Mouse (Mus musculus): ENCODE data around the gene Lrrc40. TPM values are rescaled to one million over a fixed set of nuclear protein-coding genes. Genes with fewer than 3 reads are reported as not detected.

Gene Lrrc40
- total RNA-seq (2021): 23.9 and 29.0 TPM in 2 replicates
- long read RNA-seq, experiment 1, full-length matches to known transcripts: 57 of 77 reads
- long read RNA-seq, experiment 1, partial matches to known transcripts: 2 of 77 reads
- long read RNA-seq, experiment 1, other reads (novel, unspliced or antisense): 18 of 77 reads
- long read RNA-seq, experiment 2, full-length matches to known transcripts: 30 of 38 reads
- long read RNA-seq, experiment 2, partial matches to known transcripts: 3 of 38 reads
- long read RNA-seq, experiment 2, other reads (novel, unspliced or antisense): 5 of 38 reads

- peak; percentile 97 for DNase-seq
Measured at GRCm38 (mm10) chr3:158036329-158036988, at the start of gene Lrrc40, which contains the start of gene Srsf11. TSS of gene Lrrc40 (plus strand) at chr3:158036662. TSS of gene Srsf11 (minus strand) at chr3:158036639.

- DNase-seq: no peak
Measured at GRCm38 (mm10) chr3:157993322-157993721, 43.1 kb upstream of the Lrrc40 start.

- DNase-seq: no peak
Measured at GRCm38 (mm10) chr3:157995726-157996125, 40.7 kb upstream of the Lrrc40 start.

- no peak for DNase-seq
Measured at GRCm38 (mm10) chr3:157998742-157999369, 37.6 kb upstream of the Lrrc40 start.

- no peak for DNase-seq
Measured at GRCm38 (mm10) chr3:158008647-158009046, 27.8 kb upstream of the Lrrc40 start.

- no peak for DNase-seq
Measured at GRCm38 (mm10) chr3:158009762-158010320, 26.6 kb upstream of the Lrrc40 start.

GRCm38 (mm10) chr3:158031371-158031925 is 5.0 kb upstream of the Lrrc40 start:
- peak; percentile 96 for DNase-seq

- DNase-seq: no peak
Measured at GRCm38 (mm10) chr3:158032106-158032505, 4.4 kb upstream of the Lrrc40 start.

- DNase-seq: peak; percentile 11
Measured at GRCm38 (mm10) chr3:158035866-158036265, 596 bp upstream of the Lrrc40 start.

- DNase-seq: no peak
Measured at GRCm38 (mm10) chr3:158038106-158038505, 1.6 kb downstream of the Lrrc40 start.

- no peak for DNase-seq
Measured at GRCm38 (mm10) chr3:158040755-158041154, 4.3 kb downstream of the Lrrc40 start.

- DNase-seq: no peak
Measured at GRCm38 (mm10) chr3:158049508-158049907, 13.0 kb downstream of the Lrrc40 start.

GRCm38 (mm10) chr3:158060621-158061291 is 24.3 kb downstream of the Lrrc40 start:
- DNase-seq: no peak

- peak; percentile 16 for DNase-seq
Measured at GRCm38 (mm10) chr3:158061811-158062523, 25.5 kb downstream of the Lrrc40 start.

- DNase-seq: no peak
Measured at GRCm38 (mm10) chr3:158065256-158065655, 28.8 kb downstream of the Lrrc40 start.

- no peak for DNase-seq
Measured at GRCm38 (mm10) chr3:158067916-158068315, 31.5 kb downstream of the Lrrc40 start.

GRCm38 (mm10) chr3:158068613-158069263 is 32.3 kb downstream of the Lrrc40 start:
- DNase-seq: peak; percentile 26

- DNase-seq: no peak
Measured at GRCm38 (mm10) chr3:158075004-158075403, 38.5 kb downstream of the Lrrc40 start.

- no peak for DNase-seq
Measured at GRCm38 (mm10) chr3:158076685-158077379, 40.4 kb downstream of the Lrrc40 start.

GRCm38 (mm10) chr3:158077380-158077772 is 40.9 kb downstream of the Lrrc40 start:
- no peak for DNase-seq
